Mouse (Mus musculus): ENCODE measurements at regions not wholly inside any gene's neighbourhood (a gene's known extent, or its start where the extent isn't known, plus 50 kb on each side); places are given as distances from the start of the nearest gene placed in this dataset.

GRCm38 (mm10) chrX:109686502-109687130, 490.1 kb downstream of the Gm6377 start:
- no peak for DNase-seq (ENCODE audit: low spot score)
- Histone ChIP-seq H3K4me1 (ENCODE audit: insufficient read depth, low read length) (no peaks in the 10 kb centered on the region), H3K27ac (no peak overlapping the region), H3K4me2 (ENCODE audit: low read depth, low read length) (no peak overlapping the region), H3K4me3 (ENCODE audit: low read length) (no peak overlapping the region), H3K36me3 (ENCODE audit: insufficient read depth, low read length) (no peaks in the 10 kb centered on the region), H3K27me3 (ENCODE audit: insufficient read depth, low read length) (no peaks in the 10 kb centered on the region), H3K9ac (replicated peaks; ENCODE audit: low read length) (no peak overlapping the region), H3K9me3 (ENCODE audit: low read length) (no peaks in the 10 kb centered on the region)
- TF ChIP-seq CTCF (IDR thresholded peaks at IDR 0.05; ENCODE audit: low read depth), result no peak
- ATAC-seq, result no peak
- 87% methylated on average over 4 of the region's 4 CpGs for WGBS

GRCm38 (mm10) chrX:109734961-109735537, 538.5 kb downstream of the Gm6377 start:
- Histone ChIP-seq H3K4me1 (ENCODE audit: insufficient read depth, low read length) (no peaks in the 10 kb centered on the region), H3K27ac (no peak overlapping the region), H3K4me3 (ENCODE audit: low read length) (no peak overlapping the region), H3K9me3 (ENCODE audit: low read length) (no peaks in the 10 kb centered on the region), H3K36me3 (ENCODE audit: insufficient read depth, low read length) (no peaks in the 10 kb centered on the region), H3K27me3 (ENCODE audit: insufficient read depth, low read length) (no peaks in the 10 kb centered on the region), H3K9ac (replicated peaks; ENCODE audit: low read length) (no peak overlapping the region), H3K4me2 (ENCODE audit: low read depth, low read length) (no peak overlapping the region)
- peak; percentile 58 for DNase-seq (ENCODE audit: low spot score)
- 48% methylated on average over 4 of the region's 4 CpGs for WGBS
- ATAC-seq, result no peak
- peak; percentile 50 for TF ChIP-seq CTCF (IDR thresholded peaks at IDR 0.05; ENCODE audit: low read depth)

DNA sequence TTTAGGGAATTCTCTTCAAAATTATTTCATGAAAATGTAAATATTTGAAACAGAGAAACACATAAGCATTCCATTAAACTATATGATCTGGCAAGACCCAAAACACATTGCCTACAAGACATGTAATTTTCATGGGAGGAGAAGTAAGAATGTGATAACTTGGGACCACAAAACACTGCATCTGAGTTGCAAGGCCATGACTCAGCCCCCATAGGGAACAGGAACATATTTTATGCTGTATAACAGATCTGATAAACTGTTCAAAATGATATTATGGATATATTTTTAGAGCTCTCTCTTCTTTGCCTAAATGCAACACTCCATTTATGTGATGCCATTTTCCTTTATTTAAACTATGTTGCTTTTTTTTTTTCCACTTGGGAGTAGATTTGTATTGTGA, 539.4 kb downstream of the Gm6377 start:
- Histone ChIP-seq H3K27ac (no peak overlapping the region), H3K27me3 (ENCODE audit: insufficient read depth, low read length) (no peaks in the 10 kb centered on the region), H3K4me2 (ENCODE audit: low read depth, low read length) (no peak overlapping the region), H3K36me3 (ENCODE audit: insufficient read depth, low read length) (no peaks in the 10 kb centered on the region), H3K4me3 (ENCODE audit: low read length) (no peak overlapping the region), H3K9ac (replicated peaks; ENCODE audit: low read length) (no peak overlapping the region), H3K9me3 (ENCODE audit: low read length) (no peaks in the 10 kb centered on the region), H3K4me1 (ENCODE audit: insufficient read depth, low read length) (no peaks in the 10 kb centered on the region)
- ATAC-seq (no peak), DNase-seq (ENCODE audit: low spot score) (no peak)
- no peak for TF ChIP-seq CTCF (IDR thresholded peaks at IDR 0.05; ENCODE audit: low read depth)

Measured in hindbrain, postnatal 0 days (tissue).